Mouse (Mus musculus): ENCODE data around the gene 1810013L24Rik.

DNA sequence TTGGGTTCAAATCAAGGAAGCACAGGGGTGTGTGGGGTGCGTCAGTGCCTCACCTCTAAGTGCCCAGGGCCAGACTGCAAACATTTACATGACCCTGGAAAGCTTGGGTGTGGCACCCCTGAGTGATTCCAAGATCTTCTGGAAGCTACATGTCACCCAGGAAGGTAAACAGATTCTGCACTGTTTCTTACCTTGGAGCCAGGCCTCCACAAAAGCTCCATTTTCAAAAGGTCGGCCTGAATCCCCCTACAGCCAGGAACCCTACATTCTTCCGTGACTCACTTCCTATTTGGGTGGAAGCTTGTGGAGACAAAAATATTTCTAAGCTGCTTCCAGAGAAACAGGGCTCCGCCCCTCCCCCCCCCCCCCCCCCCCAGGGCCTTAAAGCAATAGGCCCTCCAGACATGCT is 34.3 kb downstream of the 1810013L24Rik start:
- TF ChIP-seq CTCF (IDR thresholded peaks at IDR 0.05; ENCODE audit: control insufficient read depth, insufficient read depth, insufficient replicate concordance, low read depth, low read length) = no peak
- TF ChIP-seq POLR2A (IDR thresholded peaks at IDR 0.05; ENCODE audit: control insufficient read depth, low read depth, low read length) = no peak

Data from testis, adult 2 months (tissue).